Mouse (Mus musculus) ovary, adult 18-20 months (tissue): ENCODE results near the gene Mad2l2.

ENCODE experiments used
- DNase-seq: peaks from one replicate; pipeline ENCODE4 v3.0.0; 2022; ENCODE audit warnings: low spot score, mixed read lengths

The Mad2l2 gene

DNA sequence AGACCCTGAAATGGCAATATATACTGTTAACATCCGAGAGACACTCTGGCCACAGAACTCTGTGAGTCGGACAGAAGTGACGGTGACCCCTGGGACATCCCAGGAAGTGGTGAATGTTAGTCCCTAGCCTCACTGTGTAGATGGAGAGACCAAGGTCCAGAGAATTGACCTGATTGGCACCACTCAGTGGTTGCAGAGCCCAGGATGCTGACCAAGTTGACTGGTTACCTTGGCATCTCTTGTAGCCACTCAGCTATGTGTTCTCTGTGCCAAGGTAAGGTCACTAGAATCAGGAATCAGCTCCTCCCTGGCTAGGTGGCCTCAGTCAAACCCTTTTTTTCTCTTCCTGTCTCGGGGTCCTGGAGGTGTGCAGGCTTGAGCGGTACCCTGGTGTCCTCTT, 13.5 kb downstream of the Mad2l2 start:
- DNase-seq, result no peak

DNA sequence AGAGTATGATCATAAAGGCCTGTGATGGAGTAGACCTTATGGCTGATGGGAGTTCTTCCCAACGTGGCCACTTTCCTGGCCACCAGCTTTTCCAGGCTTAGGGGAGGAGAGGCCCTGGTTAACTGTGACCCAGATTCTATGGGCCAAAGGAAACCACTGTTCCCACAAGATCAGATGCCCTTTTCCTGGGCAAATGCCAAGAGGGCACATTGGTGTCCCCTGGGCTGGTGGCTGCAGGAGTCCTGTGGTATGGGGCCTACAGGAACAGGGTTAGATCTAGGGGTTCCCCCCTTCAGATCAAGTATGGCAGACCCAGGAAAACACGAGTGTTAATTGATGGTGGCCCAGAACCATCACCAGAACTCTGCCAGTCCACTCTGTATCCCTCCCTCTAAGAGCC, 17.5 kb downstream of the Mad2l2 start:
- DNase-seq, result no peak

DNA sequence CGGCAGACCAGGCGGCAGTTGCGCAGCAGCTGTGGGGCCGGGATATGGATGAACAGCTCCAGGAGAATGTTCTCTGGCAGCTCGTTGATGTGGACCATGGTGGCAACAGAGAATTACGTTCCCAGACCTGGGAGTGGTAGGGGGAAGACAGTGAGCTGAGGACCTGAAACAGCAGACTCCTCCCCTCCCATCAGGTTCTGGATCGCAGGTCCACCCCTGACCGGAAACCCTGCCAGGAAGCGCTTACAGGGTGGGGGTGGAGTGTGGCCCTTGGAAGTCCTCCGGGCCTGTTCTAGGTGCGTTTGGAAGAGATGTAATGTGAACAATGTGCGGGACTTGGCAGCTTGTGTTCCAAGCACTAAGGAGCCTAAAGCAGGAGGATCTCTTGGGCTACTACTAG, 19.4 kb downstream of the Mad2l2 start:
- no peak for DNase-seq

- DNase-seq, result no peak
These were observed 20.1 kb downstream of the Mad2l2 start for GRCm38 (mm10) chr4:148150242-148150641.

- DNase-seq, result no peak
These were observed 20.7 kb downstream of the Mad2l2 start for GRCm38 (mm10) chr4:148150953-148151266.

GRCm38 (mm10) chr4:148151267-148152168, 21.3 kb downstream of the Mad2l2 start, which contains the start of gene Fbxo6:
TSS of gene Fbxo6 (minus strand) at chr4:148152140.
- DNase-seq, result peak; percentile 79

GRCm38 (mm10) chr4:148152547-148152946, 22.4 kb downstream of the Mad2l2 start:
- DNase-seq, result no peak

DNA sequence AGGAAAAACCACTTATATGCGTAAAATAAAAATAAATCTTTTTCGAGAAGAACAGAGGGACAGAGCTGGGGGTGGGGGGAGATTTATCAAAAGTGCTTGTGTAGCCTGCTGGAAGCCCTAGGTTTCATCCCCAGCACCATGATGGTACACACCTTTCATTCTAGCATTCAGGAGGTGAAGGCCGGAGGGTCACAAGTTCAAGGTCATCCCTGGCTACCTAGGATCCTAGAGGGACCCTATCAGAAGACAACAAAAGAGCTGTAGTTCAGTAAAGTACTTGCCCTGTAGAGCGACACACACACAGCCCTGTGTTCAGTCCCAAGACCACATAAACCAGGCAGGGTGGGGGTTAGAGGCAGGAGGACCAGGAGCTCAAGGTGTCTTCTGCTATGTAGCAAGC, 23.8 kb downstream of the Mad2l2 start:
- no peak for DNase-seq

- no peak for DNase-seq
These were observed 24.8 kb downstream of the Mad2l2 start for GRCm38 (mm10) chr4:148154982-148155381.

- no peak for DNase-seq
These were observed 28.5 kb downstream of the Mad2l2 start for GRCm38 (mm10) chr4:148158436-148159348.

GRCm38 (mm10) chr4:148159544-148160435, 29.6 kb downstream of the Mad2l2 start:
- peak; percentile 90 for DNase-seq

- DNase-seq, result no peak
These were observed 30.5 kb downstream of the Mad2l2 start, which contains the start of the genes Fbxo44 and Fbxo2 for GRCm38 (mm10) chr4:148160436-148161390. TSS of gene Fbxo44 (minus strand) at chr4:148160482. TSS of gene Fbxo2 (plus strand) at chr4:148160621.

DNA sequence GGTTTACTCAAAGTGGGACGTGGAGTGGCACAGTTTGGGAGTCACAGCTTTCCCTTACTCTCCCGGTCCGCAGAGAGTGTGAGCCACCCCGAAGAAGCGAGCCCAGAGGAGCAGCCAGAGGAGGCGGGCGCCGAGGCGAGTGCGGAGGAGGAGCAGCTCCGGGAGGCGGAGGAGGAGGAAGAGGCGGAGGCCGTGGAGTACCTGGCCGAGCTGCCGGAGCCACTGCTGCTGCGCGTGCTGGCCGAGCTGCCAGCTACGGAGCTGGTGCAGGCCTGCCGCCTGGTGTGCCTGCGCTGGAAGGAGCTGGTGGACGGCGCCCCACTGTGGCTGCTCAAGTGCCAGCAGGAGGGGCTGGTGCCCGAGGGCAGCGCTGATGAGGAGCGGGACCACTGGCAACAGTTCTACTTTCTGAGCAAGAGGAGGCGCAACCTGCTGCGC, 33.8 kb downstream of the Mad2l2 start:
- peak; percentile 79 for DNase-seq

GRCm38 (mm10) chr4:148164461-148164860, 34.3 kb downstream of the Mad2l2 start:
- DNase-seq, result no peak

DNA sequence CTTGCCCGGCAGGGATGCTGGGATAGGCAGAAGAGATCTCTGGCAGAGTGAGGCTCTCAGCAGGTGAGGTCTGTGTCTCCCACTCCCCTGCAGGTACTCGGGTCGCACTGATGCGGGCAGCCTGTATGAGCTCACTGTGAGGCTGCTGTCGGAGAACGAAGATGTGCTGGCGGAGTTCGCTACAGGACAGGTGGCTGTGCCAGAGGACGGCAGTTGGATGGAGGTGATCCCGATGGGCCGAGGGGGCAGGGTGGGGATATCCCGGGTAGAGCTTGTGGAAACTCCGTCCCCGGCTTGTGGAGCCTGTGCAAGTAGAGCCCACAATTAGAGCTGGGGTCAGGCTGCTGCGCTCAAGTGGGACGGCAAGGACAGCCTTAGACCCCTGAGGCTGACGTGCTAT, 35.4 kb downstream of the Mad2l2 start:
- no peak for DNase-seq

DNA sequence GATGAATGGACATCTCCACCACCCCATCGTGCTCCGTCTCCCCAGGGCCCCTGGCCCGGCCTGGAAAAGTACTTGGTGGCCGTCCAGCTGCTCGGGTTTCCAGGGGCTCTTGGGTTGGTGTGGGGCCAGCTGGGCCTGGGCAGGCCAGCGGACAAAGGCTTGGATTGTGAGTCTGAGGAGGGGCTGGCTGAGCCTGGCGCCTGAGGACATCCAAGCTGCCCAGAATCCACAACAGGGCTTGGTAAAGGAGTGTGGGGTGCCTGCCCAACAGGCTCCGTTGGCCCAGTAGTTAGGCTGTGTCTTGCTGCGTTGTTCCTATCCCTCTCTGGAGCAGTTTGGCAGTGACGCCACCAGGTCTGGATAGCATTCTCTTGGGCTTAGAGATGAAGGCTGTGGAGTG, 36.2 kb downstream of the Mad2l2 start:
- DNase-seq, result no peak

GRCm38 (mm10) chr4:148166986-148167385, 36.8 kb downstream of the Mad2l2 start:
- DNase-seq, result no peak

GRCm38 (mm10) chr4:148168287-148168686, 38.1 kb downstream of the Mad2l2 start:
- no peak for DNase-seq

DNA sequence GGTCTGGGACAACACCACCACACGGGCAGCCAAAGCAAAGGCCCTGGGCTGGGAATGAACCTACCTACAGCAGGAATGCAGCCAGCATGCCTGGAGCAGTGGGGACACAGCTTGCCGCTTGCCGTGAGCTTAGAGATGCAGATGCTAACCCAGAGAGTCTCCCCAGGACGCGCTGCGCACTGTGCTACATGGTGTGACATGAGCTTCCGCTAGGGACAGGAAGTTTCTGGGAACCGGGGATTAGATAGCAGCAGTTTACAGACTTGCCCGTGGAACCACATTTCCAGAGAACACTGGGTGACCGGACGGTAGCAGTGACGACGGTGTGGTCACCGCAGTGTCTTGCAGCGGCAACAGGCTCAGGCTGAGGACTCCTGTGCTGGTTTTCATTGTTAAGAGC, 39.4 kb downstream of the Mad2l2 start:
- no peak for DNase-seq

DNA sequence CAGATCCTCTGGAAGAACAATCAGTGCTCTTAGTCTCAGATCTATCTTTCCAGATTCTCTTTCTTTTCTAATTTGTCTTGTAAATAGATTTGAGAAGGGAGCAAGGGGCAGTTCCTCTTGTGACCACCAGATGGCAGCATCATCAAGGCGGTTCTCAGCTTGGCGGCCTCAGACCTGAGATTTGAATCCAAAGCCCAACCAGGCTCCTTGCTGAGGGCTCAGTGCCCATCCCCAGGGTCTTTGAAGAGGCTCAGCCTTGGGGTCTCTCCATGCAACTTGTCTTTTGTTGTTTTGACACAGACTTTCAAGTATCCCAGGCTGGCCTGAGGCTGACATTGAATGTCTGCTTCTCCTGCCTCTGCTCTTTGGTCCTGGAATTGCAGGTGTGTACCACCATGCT, 40.7 kb downstream of the Mad2l2 start:
- no peak for DNase-seq

GRCm38 (mm10) chr4:148171261-148171660, 41.1 kb downstream of the Mad2l2 start:
- DNase-seq, result no peak
